Mouse (Mus musculus) heart, postnatal 0 days (tissue): ENCODE data around the gene Ctcf.

Experiments used
- CTCF ChIP-seq: IDR thresholded peaks from 2 replicates; pipeline ENCODE4 v1.5.1; 2016; ENCODE audit warnings: antibody characterized with exemption, control low read depth, low read depth
- EP300 ChIP-seq: IDR thresholded peaks from 2 replicates; pipeline ENCODE4 v1.6.1; 2016; ENCODE audit warnings: antibody characterized with exemption, low read depth

DNA sequence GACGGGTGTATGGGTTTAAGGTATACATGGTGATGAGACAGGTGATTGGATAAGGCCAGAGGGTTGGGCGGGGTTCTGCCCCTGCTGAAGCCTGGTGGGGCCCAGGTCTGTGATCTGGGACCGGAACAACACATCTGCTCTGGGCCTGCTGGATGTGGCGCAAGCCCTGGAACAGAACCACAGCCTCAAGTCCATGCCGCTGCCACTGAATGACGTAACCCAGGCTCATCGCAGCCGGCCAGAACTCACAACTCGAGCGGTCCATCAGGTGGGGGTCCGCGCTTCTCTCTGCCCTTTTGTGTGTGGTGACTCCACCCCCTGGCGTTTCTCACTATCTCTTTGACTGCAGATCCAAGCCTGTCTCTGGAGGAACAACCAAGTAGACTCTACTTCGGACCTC, 54.6 kb downstream of the Ctcf start:
- no peak for TF ChIP-seq EP300
- TF ChIP-seq CTCF = no peak
